Mouse (Mus musculus): ENCODE measurements at regions not wholly inside any gene's neighbourhood (a gene's known extent, or its start where the extent isn't known, plus 50 kb on each side); places are given as distances from the start of the nearest gene placed in this dataset.

DNA sequence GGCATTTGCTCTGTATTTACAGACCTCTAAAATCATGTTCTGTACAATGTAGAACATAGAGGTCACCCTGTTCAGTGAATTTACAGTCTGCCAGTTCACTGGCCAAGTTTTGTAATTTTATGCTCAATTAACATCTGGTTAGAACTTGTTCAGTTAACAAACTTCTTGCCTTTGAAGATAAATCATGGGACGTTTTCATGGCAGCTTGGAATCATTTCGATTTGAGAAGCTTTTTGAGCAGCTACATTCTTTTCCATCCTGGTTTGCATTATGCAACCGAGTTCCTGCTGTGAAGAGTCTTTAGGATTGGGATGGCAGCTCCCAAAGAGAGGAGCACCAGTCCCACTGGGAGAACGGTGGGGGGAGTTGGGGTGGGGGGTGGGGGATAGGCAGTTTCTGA is 206.3 kb upstream of the Megf9 start:
- TF ChIP-seq TCF12 (IDR thresholded peaks at IDR 0.05; ENCODE audit: low read depth, low read length): no peak
- no peak for TF ChIP-seq MAZ (IDR thresholded peaks at IDR 0.05; ENCODE audit: low read depth, low read length)
- TF ChIP-seq ETS1 (conservative IDR thresholded peaks at IDR 0.05; ENCODE audit: low read depth, low read length): no peak
